Mouse (Mus musculus) kidney, adult 9 months (tissue): ENCODE results near the gene Cpm.
"Not testable (repeated sequence)": the region's sequence is repeated elsewhere in the genome, so short reads cannot be mapped to it uniquely, and the experiment has no call there.

Experiments
- DNase-seq: peaks from one replicate; pipeline ENCODE4 v3.0.0; 2022

The Cpm gene

GRCm38 (mm10) chr10:117707114-117707838 is 78.0 kb downstream of the Cpm start:
- DNase-seq = no peak

- no peak for DNase-seq
Observed at GRCm38 (mm10) chr10:117708376-117708775, 79.1 kb downstream of the Cpm start.

- DNase-seq = no peak
Observed at GRCm38 (mm10) chr10:117708856-117709255, 79.6 kb downstream of the Cpm start.

- no peak for DNase-seq
Observed at GRCm38 (mm10) chr10:117709326-117709830, 80.1 kb downstream of the Cpm start.

GRCm38 (mm10) chr10:117709930-117710603 is 80.8 kb downstream of the Cpm start:
- DNase-seq = peak; percentile 84

GRCm38 (mm10) chr10:117710604-117711141 is 81.4 kb downstream of the Cpm start, which contains the start of gene Mdm2:
Gene Mdm2 (minus strand): TSS chr10:117710758.
- peak; percentile 96 for DNase-seq

- DNase-seq = peak; percentile 75
Observed at GRCm38 (mm10) chr10:117711408-117711807, 82.1 kb downstream of the Cpm start.

GRCm38 (mm10) chr10:117712191-117712754 is 83.0 kb downstream of the Cpm start:
- DNase-seq = no peak

GRCm38 (mm10) chr10:117712871-117713270 is 83.6 kb downstream of the Cpm start:
- no peak for DNase-seq

- no peak for DNase-seq
Observed at GRCm38 (mm10) chr10:117713466-117713865, 84.2 kb downstream of the Cpm start.

GRCm38 (mm10) chr10:117714048-117714545 is 84.8 kb downstream of the Cpm start:
- DNase-seq = no peak

- DNase-seq = no peak
Observed at GRCm38 (mm10) chr10:117714928-117715500, 85.7 kb downstream of the Cpm start.

- not testable (repeated sequence) for DNase-seq
Observed at GRCm38 (mm10) chr10:117715654-117716053, 86.4 kb downstream of the Cpm start.

GRCm38 (mm10) chr10:117716686-117717085 is 87.4 kb downstream of the Cpm start:
- DNase-seq = no peak

- peak; percentile 87 for DNase-seq
Observed at GRCm38 (mm10) chr10:117717583-117717982, 88.3 kb downstream of the Cpm start.

GRCm38 (mm10) chr10:117718161-117719119 is 89.1 kb downstream of the Cpm start:
- DNase-seq = peak; percentile 92

- no peak for DNase-seq
Observed at GRCm38 (mm10) chr10:117724136-117724718, 94.9 kb downstream of the Cpm start.

- DNase-seq = no peak
Observed at GRCm38 (mm10) chr10:117724804-117725361, 95.6 kb downstream of the Cpm start.

- DNase-seq = no peak
Observed at GRCm38 (mm10) chr10:117725671-117726070, 96.4 kb downstream of the Cpm start.

- no peak for DNase-seq
Observed at GRCm38 (mm10) chr10:117726350-117726749, 97.0 kb downstream of the Cpm start.

- no peak for DNase-seq
Observed at GRCm38 (mm10) chr10:117726888-117727385, 97.6 kb downstream of the Cpm start.
